Comparison of ENCODE assay signal across 10 mouse cellular contexts in genomic region chr16:29881497-29881896, GRCm38 (mm10).
DNase-seq lines count a peak whose midpoint lies in the region; ATAC-seq and TF ChIP-seq lines count a peak whose summit lies in the region.
"Had no signal": no experiment of that assay in that cellular context is flagged by ENCODE, and none has a peak within 500 bp of the region (broad histone marks: within the 10 kb centered on the region; RNA-seq: fewer than 3 reads in every experiment).

No protein-coding gene starts in this region.

- DNase-seq in forebrain, embryonic 10.5 days (ENCODE audit: extremely low spot score, low spot score), result no peak
- DNase-seq in kidney, postnatal 36 days, result no peak
- DNase-seq in R1 (ENCODE audit: low read depth, low spot score), result peak; percentile 64
- DNase-seq in lung, postnatal 0 days (ENCODE audit: low spot score), result peak; percentile 66
- DNase-seq in natural killer cell, adult 2 months (ENCODE audit: low spot score in 2 of 2), result no peak
- DNase-seq in spleen, postnatal 14 days (ENCODE audit: low spot score in 2 of 2), result no peak

- no peaks in the 10 kb centered on the region for H3K9me3 ChIP-seq in forebrain, embryonic 10.5 days
- no peaks in the 10 kb centered on the region for H3K9me3 ChIP-seq in forebrain, embryonic 15.5 days
- no peaks in the 10 kb centered on the region for H3K9me3 ChIP-seq in kidney, embryonic 16.5 days (ENCODE audit: low read length)
- H3K9me3 ChIP-seq in lung, postnatal 0 days (ENCODE audit: low read length), result no peaks in the 10 kb centered on the region

- no peaks in the 10 kb centered on the region for H3K36me3 ChIP-seq in forebrain, embryonic 10.5 days (replicated peaks)
- no peaks in the 10 kb centered on the region for H3K36me3 ChIP-seq in forebrain, embryonic 15.5 days
- no peaks in the 10 kb centered on the region for H3K36me3 ChIP-seq in kidney, embryonic 16.5 days (ENCODE audit: insufficient read depth, low read length)
- no peaks in the 10 kb centered on the region for H3K36me3 ChIP-seq in lung, postnatal 0 days (ENCODE audit: insufficient read depth, low read length)

- TF ChIP-seq EP300 in lung, postnatal 0 days (IDR thresholded peaks at IDR 0.05), result no peak

- H3K4me3 ChIP-seq in forebrain, embryonic 10.5 days, result no peak overlapping the region
- no peak overlapping the region for H3K4me3 ChIP-seq in forebrain, embryonic 15.5 days
- H3K4me3 ChIP-seq in kidney, embryonic 16.5 days (ENCODE audit: low read length), result no peak overlapping the region
- no peak overlapping the region for H3K4me3 ChIP-seq in lung, postnatal 0 days (ENCODE audit: low read depth, low read length)

- no peak overlapping the region for H3K9ac ChIP-seq in forebrain, embryonic 15.5 days (replicated peaks)
- no peak overlapping the region for H3K9ac ChIP-seq in kidney, embryonic 16.5 days (replicated peaks; ENCODE audit: low read length)
- H3K9ac ChIP-seq in lung, postnatal 0 days (replicated peaks; ENCODE audit: low read depth), result no peak overlapping the region

- H3K27ac ChIP-seq in forebrain, embryonic 10.5 days, result peak overlapping the region; percentile 81
- H3K27ac ChIP-seq in forebrain, embryonic 15.5 days (replicated peaks), result no peak overlapping the region
- H3K27ac ChIP-seq in kidney, embryonic 16.5 days (ENCODE audit: low read length), result no peak overlapping the region
- no peak overlapping the region for H3K27ac ChIP-seq in lung, postnatal 0 days (ENCODE audit: low read length)
- H3K27ac ChIP-seq: kidney, postnatal 0 days; macrophage had no signal

- 55% methylated on average over 12 of the region's 12 CpGs for WGBS in forebrain, embryonic 10.5 days
- 29% methylated on average over 12 of the region's 12 CpGs for WGBS in forebrain, embryonic 15.5 days
- WGBS in kidney, embryonic 16.5 days, result 44% methylated on average over 12 of the region's 12 CpGs
- 23% methylated on average over 12 of the region's 12 CpGs for WGBS in lung, postnatal 0 days

- H3K4me2 ChIP-seq in forebrain, embryonic 15.5 days (replicated peaks), result no peak overlapping the region
- no peak overlapping the region for H3K4me2 ChIP-seq in kidney, embryonic 16.5 days (replicated peaks; ENCODE audit: low read depth, low read length)
- H3K4me2 ChIP-seq in lung, postnatal 0 days (replicated peaks; ENCODE audit: low read depth, low read length), result no peak overlapping the region

- H3K27me3 ChIP-seq in forebrain, embryonic 10.5 days (ENCODE audit: poor library complexity, severe bottlenecking), result peaks cover 79% of the 10 kb centered on the region
- H3K27me3 ChIP-seq in forebrain, embryonic 15.5 days, result peaks cover 3% of the 10 kb centered on the region; the same call in 1 of the 2 replicates
- peaks cover 2% of the 10 kb centered on the region; the same call in 1 of the 2 replicates for H3K27me3 ChIP-seq in kidney, embryonic 16.5 days (ENCODE audit: insufficient read depth, low read length)
- no peaks in the 10 kb centered on the region for H3K27me3 ChIP-seq in lung, postnatal 0 days (replicated peaks; ENCODE audit: insufficient read depth, low read length)

- peaks cover 75% of the 10 kb centered on the region for H3K4me1 ChIP-seq in forebrain, embryonic 10.5 days
- peaks cover 37% of the 10 kb centered on the region for H3K4me1 ChIP-seq in forebrain, embryonic 15.5 days
- H3K4me1 ChIP-seq in kidney, embryonic 16.5 days (ENCODE audit: insufficient read depth, low read length), result peaks cover 31% of the 10 kb centered on the region
- no peaks in the 10 kb centered on the region; the same call in 1 of the 2 replicates for H3K4me1 ChIP-seq in lung, postnatal 0 days (ENCODE audit: insufficient read depth, low read depth, low read length)

- no peak for TF ChIP-seq CTCF in lung, postnatal 0 days (IDR thresholded peaks at IDR 0.05)

- no peak for ATAC-seq in forebrain, embryonic 15.5 days (replicated peaks)
- 0 out of 2 replicates have a peak, but pooled peaks have one; percentile 29 for ATAC-seq in kidney, embryonic 16.5 days (ENCODE audit: low FRiP score, low TSS enrichment)
- ATAC-seq in lung, postnatal 0 days, result peak; percentile 32

Comparison
In these comparisons a context has a peak if more than half of its experiments do, and no peak if none do; other contexts are left out.
1. DNase-seq: peak in R1 (single experiment) and lung, postnatal 0 days (single experiment); none in forebrain, embryonic 10.5 days (single experiment), kidney, postnatal 36 days (0 of 2), natural killer cell, adult 2 months (0 of 2) and spleen, postnatal 14 days (0 of 2).